Comparison of ENCODE assay signal across 7 mouse cellular contexts in the genomic region with DNA sequence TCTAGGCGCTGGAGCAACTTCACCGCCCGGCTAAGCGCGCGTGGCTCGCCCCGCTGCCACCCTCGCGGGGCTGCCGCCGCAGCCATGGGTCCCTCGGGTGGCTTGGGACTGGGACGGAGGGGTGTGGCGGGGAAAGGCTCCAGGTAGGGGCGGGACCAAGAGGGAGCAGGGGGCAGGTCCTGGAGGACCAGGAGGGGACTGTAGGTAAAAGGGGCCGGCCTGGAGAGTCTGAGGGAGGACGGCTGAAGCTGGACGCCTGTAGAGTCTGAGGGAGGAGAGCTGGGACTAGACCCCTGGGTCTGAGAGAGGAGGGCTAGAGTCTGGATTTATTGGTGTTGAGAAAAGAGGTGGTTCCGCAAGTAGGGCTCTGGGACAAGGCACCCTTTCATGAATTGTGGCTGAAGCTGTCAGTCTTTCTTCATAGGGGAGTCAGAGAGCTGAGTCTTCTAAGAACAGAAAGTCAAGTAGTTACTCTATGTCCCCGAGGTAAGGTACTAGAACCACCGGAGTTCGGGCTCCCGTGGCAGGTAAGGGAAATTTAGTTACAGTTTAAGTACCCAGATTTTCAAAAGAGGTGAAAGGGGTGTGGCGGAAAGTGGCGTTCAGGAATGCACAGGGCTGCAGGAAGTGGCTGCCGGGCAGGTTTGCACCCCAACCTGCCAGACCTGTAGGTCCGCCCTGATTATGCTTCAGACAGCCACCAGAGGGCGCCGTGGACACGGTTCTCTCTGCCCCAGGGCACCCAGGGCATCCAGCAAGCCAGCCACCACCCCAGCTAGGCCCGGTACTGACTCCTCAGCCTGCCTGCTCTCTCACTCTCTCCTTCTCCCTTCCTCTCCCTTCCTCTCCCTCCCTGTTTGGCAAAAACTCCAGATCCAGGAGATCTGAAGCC. TPM values are rescaled to one million over a fixed set of nuclear protein-coding genes. Genes with fewer than 3 reads are reported as not detected.
A peak's percentile ranks its signal among the peaks of the same experiment; 100 is the strongest.
DNase-seq lines count a peak whose midpoint lies in the region; ATAC-seq and TF ChIP-seq lines count a peak whose summit lies in the region.

Gene Cblc, minus strand, starts transcription at position 113 of the 892 bp plus-strand sequence.

- peak; percentile 95 for TF ChIP-seq CTCF in spleen, adult 2 months (IDR thresholded peaks at IDR 0.05; ENCODE audit: extremely low read depth, insufficient read depth, insufficient read length, insufficient replicate concordance)

- no peak for TF ChIP-seq POLR2A in spleen, adult 2 months (IDR thresholded peaks at IDR 0.05; ENCODE audit: low read depth, low read length)

- no peaks in the 10 kb centered on the region for H3K4me1 ChIP-seq in brown adipose tissue, adult 24 weeks (ENCODE audit: control insufficient read depth, insufficient read depth, insufficient read length, low read length)
- peaks cover 10% of the 10 kb centered on the region for H3K4me1 ChIP-seq in spleen, adult 2 months (ENCODE audit: control insufficient read depth, insufficient read depth, insufficient read length)

- peak within 1 kb of the TSS; percentile 19; the same call in 1 of the 2 replicates for H3K4me3 ChIP-seq in brown adipose tissue, adult 24 weeks (ENCODE audit: insufficient read depth, low read depth, low read length)
- H3K4me3 ChIP-seq in spleen, adult 2 months (ENCODE audit: extremely low read depth, insufficient read depth, insufficient read length), result peak within 1 kb of the TSS; percentile 25; the same call in 1 of the 2 replicates

- no peaks in the 10 kb centered on the region for H3K36me3 ChIP-seq in spleen, adult 2 months (ENCODE audit: control insufficient read depth, insufficient read depth, low read length)

- peak; percentile 87 for DNase-seq in NIH3T3 (ENCODE audit: low read depth)
- DNase-seq in forelimb bud, embryonic 11.5 days (ENCODE audit: low read depth, low spot score), result peak; percentile 75
- DNase-seq in left cerebral cortex, postnatal 25 days (ENCODE audit: low spot score in 2 of 2), result peak; percentile 26 to 41
- DNase-seq in mesoderm, embryonic 11.5 days (ENCODE audit: low read depth, low spot score), result peak; percentile 80
- peak; percentile 66 to 88 for DNase-seq in spleen, adult 2 months (ENCODE audit: low read depth in 1 of 2, low spot score in 2 of 2)

- intact Hi-C loops in left cerebral cortex, postnatal 25 days (cut with DNase I), result no loop called here

- 11% methylated on average over 32 of the region's 32 CpGs for WGBS in spleen, adult 2 months

- peak; percentile 93 to 97 for ATAC-seq in hematopoietic stem cell, adult 5-6 weeks (replicated peaks in 1 of 2; ENCODE audit: insufficient read depth in 1 of 2, low FRiP score in 2 of 2, low TSS enrichment in 1 of 2, low read depth in 1 of 2, poor library complexity in 2 of 2, severe bottlenecking in 2 of 2)

- H3K27ac ChIP-seq in brown adipose tissue, adult 24 weeks (replicated peaks; ENCODE audit: low read depth, low read length), result no peak within 1 kb of the TSS
- H3K27ac ChIP-seq in spleen, adult 2 months (ENCODE audit: insufficient read depth, low read length), result no peak within 1 kb of the TSS

- H3K27me3 ChIP-seq in spleen, adult 2 months (ENCODE audit: control insufficient read depth, insufficient read depth, low read length), result 0 out of 2 replicates have a peak, but pooled peaks cover 2% of the 10 kb centered on the region

RNA-seq across cellular contexts. Expression of gene Cblc, which starts in this region (rescaled TPM):
- polyA plus RNA-seq in brown adipose tissue, adult 24 weeks (2012; ENCODE audit: insufficient read depth, insufficient read length, missing spikeins), result 1.6 TPM in 1 of 2 replicates, not detected in the other
- not detected in 2 replicates for total RNA-seq in hematopoietic stem cell, adult 5-6 weeks (2017)
- not detected for total RNA-seq in left cerebral cortex, postnatal 25 days (2021)
- polyA plus RNA-seq in spleen, adult 2 months (2012; rRNA removed), result 1.4 TPM in 2 replicates

Comparison
In these comparisons a context has a peak if more than half of its experiments do, and no peak if none do; other contexts are left out.
1. Peak in ATAC-seq in hematopoietic stem cell, adult 5-6 weeks; RNA of the gene not detected or under 1 TPM.
2. Peak in DNase-seq in left cerebral cortex, postnatal 25 days; RNA of the gene not detected or under 1 TPM.
3. DNase-seq: peak in every context shown above with its lines; median percentile 87 in NIH3T3; 80 in mesoderm, embryonic 11.5 days; 77 in spleen, adult 2 months; 75 in forelimb bud, embryonic 11.5 days; 34 in left cerebral cortex, postnatal 25 days.